Mouse (Mus musculus) ES-E14 (cell line): ENCODE results near the gene Zbtb33. TPM values are rescaled to one million over a fixed set of nuclear protein-coding genes. Genes with fewer than 3 reads are reported as not detected.
"Not testable (repeated sequence)": the region's sequence is repeated elsewhere in the genome, so short reads cannot be mapped to it uniquely, and the experiment has no call there.

Source experiments
- DNase-seq: peaks from one replicate; pipeline ENCODE4 v3.0.0-alpha.2; 2013; ENCODE audit warnings: low read depth, low spot score
- H3K27ac ChIP-seq: 2 replicates; pipeline ENCODE4 v1.5.1; 2012; ENCODE audit warnings: low read depth, mild to moderate bottlenecking, low read length, moderate library complexity, mixed read lengths; ENCODE audit not compliant: poor library complexity, insufficient read depth, severe bottlenecking
- H3K36me3 ChIP-seq: 2 replicates; pipeline ENCODE4 v1.6.1; 2012; ENCODE audit warnings: mild to moderate bottlenecking, low read length, moderate library complexity, mixed read lengths; ENCODE audit not compliant: control insufficient read depth, poor library complexity, insufficient read depth, severe bottlenecking
- H3K4me1 ChIP-seq, 2 experiments: fragments of 150-350 bp in 1 of 2; sonication (generic) in 1 of 2; 2 replicates each; pipeline ENCODE4 v1.6.1; 2012; ENCODE audit warnings: low read length in 2 of 2, mild to moderate bottlenecking in 1 of 2, mixed read lengths in 1 of 2; ENCODE audit not compliant: control insufficient read depth in 2 of 2, insufficient read depth in 2 of 2, poor library complexity in 1 of 2
- H3K4me3 ChIP-seq, 2 experiments: fragments of 150-350 bp in 1 of 2; sonication (generic) in 1 of 2; 2 replicates each; pipeline ENCODE4 v1.5.1; 2012; ENCODE audit warnings: low read length in 2 of 2, low read depth in 1 of 2, mild to moderate bottlenecking in 1 of 2, mixed read lengths in 1 of 2; ENCODE audit not compliant: insufficient read depth in 1 of 2, poor library complexity in 1 of 2, severe bottlenecking in 1 of 2
- H3K9ac ChIP-seq: 2 replicates; pipeline ENCODE4 v1.6.1; 2012; ENCODE audit warnings: low read depth, mild to moderate bottlenecking, low read length, mixed read lengths; ENCODE audit not compliant: poor library complexity, insufficient read depth, severe bottlenecking
- H3K9me3 ChIP-seq: fragments of 150-350 bp; sonication (generic); 2 replicates; pipeline ENCODE4 v1.6.1; 2012; ENCODE audit warnings: low read depth, mild to moderate bottlenecking, low read length; ENCODE audit not compliant: control insufficient read depth, insufficient read depth
- CHD2 ChIP-seq: IDR thresholded peaks from 2 replicates; pipeline ENCODE4 v1.6.1; 2014; ENCODE audit warnings: mild to moderate bottlenecking, low read depth, low read length, inconsistent platforms
- HCFC1 ChIP-seq: IDR thresholded peaks from 2 replicates; pipeline ENCODE4 v1.6.1; 2012; ENCODE audit warnings: low read length, inconsistent platforms, borderline replicate concordance; ENCODE audit not compliant: insufficient read depth
- MAFK ChIP-seq: IDR thresholded peaks from 2 replicates; pipeline ENCODE4 v1.6.1; 2014; ENCODE audit warnings: mild to moderate bottlenecking, low read depth, low read length, inconsistent platforms; ENCODE audit not compliant: insufficient read depth
- ZC3H11A ChIP-seq: IDR thresholded peaks from 2 replicates; pipeline ENCODE4 v1.6.1; 2012; ENCODE audit warnings: low read depth, mild to moderate bottlenecking, inconsistent platforms, low read length, borderline replicate concordance
- ZNF384 ChIP-seq: IDR thresholded peaks from 2 replicates; pipeline ENCODE4 v1.6.1; 2012; ENCODE audit warnings: low read depth, low read length, inconsistent platforms
- in situ Hi-C, 2 experiments: fragments of 600-800 bp; cut with MboI; formaldehyde crosslinking; loops; one replicate each; pipeline ENCODE4 v1.15.1; 2025; ENCODE audit warnings: low sequenced_read_pairs in 2 of 2, inconsistent platforms in 1 of 2; ENCODE audit not compliant: unreplicated experiment in 2 of 2
- total RNA-seq: library from RNA; depleted of rRNA; stranded (reverse); fragments of 300-350 nt; gene quantifications from 2 replicates; pipeline ENCODE4 v1.2.3, GENCODE M21; 2012

The Zbtb33 gene
- total RNA-seq, 1 experiment = 10.4 TPM

DNA sequence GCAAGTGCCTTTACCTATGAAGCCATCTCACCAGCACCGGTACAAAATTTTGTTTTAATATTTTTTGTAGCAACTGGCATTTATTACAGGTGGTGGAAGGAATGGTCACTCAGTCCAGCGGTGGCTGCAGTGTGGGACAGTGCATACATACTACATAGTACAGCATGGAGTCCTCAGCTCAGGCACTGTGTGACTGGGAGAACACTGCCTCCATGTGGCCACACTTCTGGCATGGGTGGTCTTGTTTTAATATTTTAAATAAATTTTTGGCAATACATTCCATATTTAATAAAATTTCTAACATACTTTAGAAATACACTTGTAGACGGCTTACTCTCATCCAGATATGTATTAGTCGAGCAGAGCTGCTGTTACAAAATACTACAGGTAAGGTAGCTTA lies 23.0 kb upstream of the Zbtb33 start:
- Histone ChIP-seq H3K9ac (no peak overlapping the region), H3K9me3 (no peaks in the 10 kb centered on the region), H3K4me1 (no peaks in the 10 kb centered on the region), H3K36me3 (no peaks in the 10 kb centered on the region), H3K27ac (no peak overlapping the region), H3K4me3 (peak overlapping the region in 1 of 2 experiments; percentile 54; a peak in 2 of 4 replicates)
- TF ChIP-seq ZNF384 (no peak), HCFC1 (no peak), ZC3H11A (no peak), CHD2 (no peak), MAFK (no peak)
- in situ Hi-C loops = no loop called here
- DNase-seq = no peak

DNA sequence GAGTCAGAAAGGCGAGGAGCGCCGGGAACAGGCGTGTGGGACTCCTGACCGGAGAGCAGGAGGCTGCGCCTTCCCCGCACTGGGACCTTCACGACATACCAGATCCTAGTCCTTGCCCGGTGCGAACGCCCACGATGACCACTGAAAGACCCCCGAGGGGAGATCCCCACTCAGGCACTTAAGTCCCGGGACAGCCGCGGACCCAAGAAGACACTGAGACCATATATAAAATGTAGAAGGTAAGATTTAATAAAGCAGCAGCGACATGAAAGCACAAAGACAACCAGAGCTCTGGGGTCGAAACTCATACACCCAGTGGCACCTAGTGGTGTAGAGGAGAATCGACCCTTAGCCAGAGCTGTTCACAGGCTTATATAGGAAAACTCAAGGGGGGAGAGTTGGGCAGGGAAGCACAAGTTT lies 9.7 kb upstream of the Zbtb33 start:
- 0 out of 4 replicates have a peak overlapping the region, but pooled peaks of 1 of the 2 experiments have one; percentile 22 for H3K4me3 ChIP-seq
- DNase-seq = peak; percentile 62
- in situ Hi-C loops, H3K27ac ChIP-seq, H3K9ac ChIP-seq, H3K9me3 ChIP-seq, H3K36me3 ChIP-seq, H3K4me1 ChIP-seq: not testable (repeated sequence)
- 0 out of 2 replicates have a peak, but pooled peaks have one; percentile 28 for TF ChIP-seq ZC3H11A

DNA sequence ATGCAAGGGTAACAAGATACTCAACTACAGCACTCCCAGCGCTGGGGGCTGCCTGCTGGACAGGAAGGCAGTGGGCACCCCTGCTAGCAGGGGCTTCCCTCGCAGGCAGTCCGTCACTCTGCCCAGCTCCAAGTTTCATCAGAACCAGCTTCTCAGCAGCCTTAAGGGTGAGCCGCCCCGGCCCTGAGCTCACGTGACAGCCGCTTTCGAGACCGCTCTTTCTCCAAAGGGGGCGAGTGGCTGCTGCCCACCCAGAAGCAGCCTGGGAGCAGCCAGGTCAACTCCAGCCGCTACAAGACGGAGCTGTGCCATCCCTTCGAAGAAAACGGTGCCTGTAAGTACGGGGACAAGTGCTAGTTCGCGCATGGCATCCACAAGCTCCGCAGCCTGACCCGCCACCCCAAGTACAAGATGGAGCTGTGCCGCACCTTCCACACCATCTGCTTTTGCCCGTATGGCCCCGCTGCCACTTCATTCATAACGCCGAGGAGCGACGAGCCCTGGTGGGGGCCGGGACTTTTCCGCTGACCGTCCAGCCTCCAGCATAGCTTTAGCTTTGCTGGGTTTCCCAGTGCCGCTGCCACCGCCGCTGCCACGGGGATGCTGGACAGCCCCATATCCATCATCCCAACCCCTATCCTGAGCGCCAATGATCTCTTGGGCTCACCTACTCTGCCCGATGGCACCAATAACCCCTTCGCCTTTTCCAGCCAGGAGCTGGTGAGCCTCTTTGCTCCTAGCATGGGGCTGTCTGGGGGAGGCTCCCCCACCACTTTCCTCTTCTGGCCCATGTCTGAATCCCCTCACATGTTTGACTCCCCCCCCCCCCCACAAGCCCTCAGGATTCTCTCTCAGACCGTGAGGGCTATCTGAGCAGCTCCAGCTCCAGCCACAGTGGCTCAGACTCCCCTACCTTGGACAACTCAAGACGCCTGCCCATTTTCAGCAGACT lies 8.7 kb upstream of the Zbtb33 start:
- peaks cover 1 to 2% of the 10 kb centered on the region in 2 experiments; a peak in 1 of 4 replicates for H3K4me1 ChIP-seq
- no peaks in the 10 kb centered on the region for H3K9me3 ChIP-seq
- TF ChIP-seq MAFK (no peak), CHD2 (no peak)
- H3K36me3 ChIP-seq = no peaks in the 10 kb centered on the region
- H3K27ac ChIP-seq = no peak overlapping the region
- no peak for DNase-seq
- peak overlapping the region; percentile 59; the same call in 1 of the 2 replicates for H3K9ac ChIP-seq
- H3K4me3 ChIP-seq = peak overlapping the region; percentile 58 to 70
- in situ Hi-C loops = no loop called here

DNA sequence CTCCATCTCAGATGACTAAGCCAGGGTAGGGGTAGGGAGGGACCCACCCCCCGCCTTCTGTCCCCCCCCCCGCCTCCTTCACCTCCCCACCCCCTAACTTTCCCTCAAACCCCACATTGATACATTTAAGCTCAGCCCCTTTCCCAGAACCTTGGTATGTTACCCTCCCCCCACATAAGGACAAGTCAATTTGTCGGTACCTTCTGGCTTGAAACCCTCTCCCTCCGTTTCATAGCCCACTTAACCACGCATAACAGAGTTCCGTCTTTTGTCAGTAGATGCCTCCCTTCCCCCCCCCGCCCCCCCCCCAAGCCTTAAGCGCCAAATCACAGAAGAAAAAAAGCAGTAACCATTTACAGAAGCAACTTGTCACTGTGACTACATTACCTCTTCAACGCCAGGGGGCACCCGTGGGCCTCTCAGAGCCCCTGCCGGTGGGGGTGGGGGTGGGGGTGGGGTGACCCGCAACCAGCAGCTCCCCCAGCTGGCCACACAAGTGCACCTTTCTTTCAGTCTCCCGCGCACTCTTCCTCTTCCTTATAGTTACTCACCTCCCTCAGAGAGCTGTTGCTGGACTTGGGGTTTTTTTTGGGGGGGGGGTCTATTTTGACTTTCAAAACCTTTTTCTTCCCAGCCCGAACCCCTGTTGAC lies 7.9 kb upstream of the Zbtb33 start:
- in situ Hi-C loops = no loop called here
- TF ChIP-seq CHD2 (no peak), MAFK (no peak)
- Histone ChIP-seq H3K9ac (no peak overlapping the region), H3K9me3 (no peaks in the 10 kb centered on the region), H3K27ac (no peak overlapping the region), H3K36me3 (no peaks in the 10 kb centered on the region), H3K4me1 (peaks cover 1 to 4% of the 10 kb centered on the region in 2 experiments; a peak in 1 of 4 replicates), H3K4me3 (no peak overlapping the region)
- DNase-seq = peak; percentile 48
